Mouse (Mus musculus) small intestine, adult 2 months (tissue): ENCODE measurements around the gene Stx1b.

ENCODE experiments used
- CTCF ChIP-seq: fragments of 200-500 bp; IDR thresholded peaks from 2 replicates; pipeline ENCODE4 v1.5.1; 2012; ENCODE audit warnings: low read depth, mild to moderate bottlenecking, control low read depth, inconsistent platforms, low read length, moderate library complexity, mixed read lengths; ENCODE audit not compliant: insufficient replicate concordance, insufficient read length; ENCODE audit errors: extremely low read depth
- POLR2A ChIP-seq: fragments of 200-500 bp; IDR thresholded peaks from 2 replicates; pipeline ENCODE4 v1.6.1; 2012; ENCODE audit warnings: low read depth, mild to moderate bottlenecking, control low read depth, inconsistent platforms, low read length, moderate library complexity

DNA sequence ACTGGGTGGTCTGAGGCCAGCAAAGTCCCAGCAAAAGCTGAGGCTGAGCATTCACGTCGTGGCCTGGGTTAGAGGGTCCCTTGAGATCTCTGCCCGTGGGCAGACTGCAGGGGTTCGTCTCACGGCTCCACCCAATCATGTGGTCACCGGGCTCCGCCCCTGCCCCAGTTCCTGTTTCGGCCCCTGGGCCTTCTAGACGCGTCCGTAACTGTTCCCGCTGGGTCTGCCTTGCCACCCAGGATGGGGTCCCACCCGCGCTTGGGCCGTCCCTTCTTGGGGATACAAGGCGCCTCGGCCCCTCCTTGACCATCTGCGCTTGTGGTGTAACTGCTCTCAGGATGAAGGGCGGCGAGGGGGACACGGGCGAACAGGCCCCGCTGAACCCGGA is 54.7 kb downstream of the Stx1b start, which contains the start of gene Orai3:
- TF ChIP-seq POLR2A (peak; percentile 77), CTCF (no peak)
